Mouse (Mus musculus) C2C12 (cell line): ENCODE measurements at regions not wholly inside any gene's neighbourhood (a gene's known extent, or its start where the extent isn't known, plus 50 kb on each side); places are given as distances from the start of the nearest gene placed in this dataset.

Experiments
- CTCF ChIP-seq: IDR thresholded peaks from one replicate; pipeline ENCODE4 v1.5.1; 2011; ENCODE audit not compliant: control insufficient read depth, insufficient read depth, insufficient read length
- USF1 ChIP-seq: IDR thresholded peaks from one replicate; pipeline ENCODE4 v1.6.1; 2011; ENCODE audit warnings: low read depth, mild to moderate bottlenecking, control low read depth, moderate library complexity

DNA sequence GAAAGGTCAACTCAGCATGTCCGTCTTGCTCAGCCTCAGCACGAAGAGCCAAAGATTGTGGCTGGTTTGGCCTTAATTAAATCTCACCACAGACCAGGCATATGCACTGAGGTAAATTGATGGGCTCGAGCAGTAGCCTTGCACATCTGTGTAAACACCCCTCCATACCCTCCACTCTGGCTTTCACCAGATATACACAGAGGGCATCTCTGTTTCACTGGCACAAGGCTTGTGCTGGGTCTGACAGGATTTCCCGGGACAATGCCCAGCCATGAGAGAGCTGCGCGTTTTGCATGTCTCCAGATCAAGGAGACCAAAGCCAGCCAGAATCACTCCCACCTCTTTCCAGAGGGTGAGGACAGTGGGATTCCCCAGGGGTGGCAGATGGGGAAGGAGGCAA is 52.5 kb upstream of the Ret start:
- TF ChIP-seq CTCF = no peak
- TF ChIP-seq USF1 = no peak
